Mouse (Mus musculus) small intestine, adult 2 months (tissue): ENCODE results near the gene BC029722. TPM values are rescaled to one million over a fixed set of nuclear protein-coding genes. Genes with fewer than 3 reads are reported as not detected.

Source experiments
- H3K27ac ChIP-seq: fragments of 200-500 bp; 2 replicates; pipeline ENCODE4 v1.5.1; 2012; ENCODE audit warnings: low read depth, low read length, control low read depth, inconsistent platforms; ENCODE audit not compliant: insufficient read depth
- H3K27me3 ChIP-seq: fragments of 200-500 bp; 2 replicates; pipeline ENCODE4 v1.6.1; 2012; ENCODE audit warnings: mild to moderate bottlenecking, moderate library complexity, low read length, inconsistent platforms; ENCODE audit not compliant: control insufficient read depth, insufficient read depth
- H3K36me3 ChIP-seq: fragments of 200-500 bp; 2 replicates; pipeline ENCODE4 v1.6.1; 2012; ENCODE audit warnings: mild to moderate bottlenecking, low read length, control low read depth, inconsistent platforms; ENCODE audit not compliant: control insufficient read depth, insufficient read depth
- H3K4me1 ChIP-seq: fragments of 200-500 bp; 2 replicates; pipeline ENCODE4 v1.6.1; 2012; ENCODE audit warnings: low read length, inconsistent platforms, mixed read lengths; ENCODE audit not compliant: control insufficient read depth, insufficient read depth, insufficient read length
- H3K4me3 ChIP-seq: fragments of 200-500 bp; 2 replicates; pipeline ENCODE4 v1.5.1; 2012; ENCODE audit warnings: low read depth, mild to moderate bottlenecking, control low read depth, inconsistent platforms, low read length, moderate library complexity
- CTCF ChIP-seq: fragments of 200-500 bp; IDR thresholded peaks from 2 replicates; pipeline ENCODE4 v1.5.1; 2012; ENCODE audit warnings: low read depth, mild to moderate bottlenecking, control low read depth, inconsistent platforms, low read length, moderate library complexity, mixed read lengths; ENCODE audit not compliant: insufficient replicate concordance, insufficient read length; ENCODE audit errors: extremely low read depth
- POLR2A ChIP-seq: fragments of 200-500 bp; IDR thresholded peaks from 2 replicates; pipeline ENCODE4 v1.6.1; 2012; ENCODE audit warnings: low read depth, mild to moderate bottlenecking, control low read depth, inconsistent platforms, low read length, moderate library complexity
- WGBS: fragments of 180-500 bp; shearing (Covaris S2); methylation state at CpG from one replicate; pipeline ENCODE4 v1.1.7; 2018; 5-methylcytosine and 5-hydroxymethylcytosine counted together
- polyA plus RNA-seq: library from polyadenylated mRNA; depleted of rRNA; stranded (reverse); fragments of >200 nt; gene quantifications from 2 replicates; pipeline ENCODE4 v1.2.3, GENCODE M21; 2012

BC029722 gene
- polyA plus RNA-seq, 1 experiment = 38.3 TPM

DNA sequence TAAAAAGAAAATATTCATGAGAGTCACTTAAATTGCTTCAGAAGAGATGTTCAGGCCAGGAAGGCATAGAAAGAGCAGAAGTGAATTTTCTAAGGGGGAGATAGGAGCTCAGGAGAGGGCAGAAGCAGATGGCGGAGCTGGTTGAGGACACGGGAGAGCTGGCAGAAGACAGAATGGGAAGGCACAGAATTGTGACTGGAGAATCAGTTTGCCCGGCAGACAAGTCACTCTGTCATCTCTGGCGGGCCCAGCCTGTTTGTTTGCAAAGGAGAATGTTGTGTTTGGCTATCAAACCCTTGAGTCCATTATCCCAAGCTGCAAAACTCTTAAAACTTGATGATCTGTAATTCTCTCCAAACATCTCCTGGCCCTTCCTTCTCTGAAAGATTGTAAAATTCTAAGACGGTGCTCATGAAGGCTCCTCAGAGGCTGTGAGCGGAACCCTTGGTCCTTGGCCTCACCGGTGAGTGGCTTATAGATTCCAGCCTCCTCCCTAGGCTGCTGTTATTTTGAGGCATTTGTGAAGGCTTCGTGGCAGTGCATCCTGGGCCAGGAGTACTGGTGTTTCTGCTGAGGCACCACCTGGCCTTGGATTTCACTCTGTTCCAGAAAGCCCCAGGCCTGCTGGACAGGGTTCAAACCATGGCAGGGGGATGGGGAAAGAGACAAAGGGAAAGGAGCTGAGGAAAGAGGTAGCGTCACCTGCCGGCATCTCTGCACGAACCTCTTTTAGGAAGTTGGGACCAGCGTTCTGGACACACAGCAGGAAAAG lies 24.4 kb downstream of the BC029722 start:
- 81% methylated on average over 12 of the region's 12 CpGs for WGBS
- Histone ChIP-seq H3K4me3 (no peak overlapping the region), H3K27me3 (no peaks in the 10 kb centered on the region), H3K36me3 (no peaks in the 10 kb centered on the region), H3K27ac (no peak overlapping the region), H3K4me1 (no peaks in the 10 kb centered on the region)
- TF ChIP-seq POLR2A (no peak), CTCF (no peak)

DNA sequence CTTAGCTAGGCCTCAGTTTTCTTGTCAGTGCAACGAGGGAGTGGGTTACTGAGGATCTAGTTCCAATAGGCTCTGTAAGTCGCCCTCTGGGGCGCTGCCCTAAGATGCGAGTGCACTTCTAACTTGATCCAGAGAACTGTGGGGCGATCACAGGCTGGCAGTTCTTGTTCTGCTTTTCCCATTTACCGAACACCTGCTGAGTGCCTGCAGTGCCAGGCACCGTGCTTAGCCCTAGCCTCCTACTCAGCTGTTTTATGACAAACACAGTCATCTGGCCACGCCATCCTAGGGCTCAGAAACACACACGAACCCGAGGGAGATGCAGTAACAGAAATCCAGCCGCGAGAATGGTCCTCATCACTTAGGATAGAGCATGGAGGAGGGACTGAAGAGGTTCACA lies 26.3 kb downstream of the BC029722 start:
- no peak overlapping the region for H3K27ac ChIP-seq
- TF ChIP-seq POLR2A (no peak), CTCF (no peak)
- H3K27me3 ChIP-seq = no peaks in the 10 kb centered on the region
- no peaks in the 10 kb centered on the region for H3K36me3 ChIP-seq
- no peaks in the 10 kb centered on the region; the same call in 1 of the 2 replicates for H3K4me1 ChIP-seq
- 40% methylated on average over 12 of the region's 12 CpGs for WGBS
- H3K4me3 ChIP-seq = no peak overlapping the region

DNA sequence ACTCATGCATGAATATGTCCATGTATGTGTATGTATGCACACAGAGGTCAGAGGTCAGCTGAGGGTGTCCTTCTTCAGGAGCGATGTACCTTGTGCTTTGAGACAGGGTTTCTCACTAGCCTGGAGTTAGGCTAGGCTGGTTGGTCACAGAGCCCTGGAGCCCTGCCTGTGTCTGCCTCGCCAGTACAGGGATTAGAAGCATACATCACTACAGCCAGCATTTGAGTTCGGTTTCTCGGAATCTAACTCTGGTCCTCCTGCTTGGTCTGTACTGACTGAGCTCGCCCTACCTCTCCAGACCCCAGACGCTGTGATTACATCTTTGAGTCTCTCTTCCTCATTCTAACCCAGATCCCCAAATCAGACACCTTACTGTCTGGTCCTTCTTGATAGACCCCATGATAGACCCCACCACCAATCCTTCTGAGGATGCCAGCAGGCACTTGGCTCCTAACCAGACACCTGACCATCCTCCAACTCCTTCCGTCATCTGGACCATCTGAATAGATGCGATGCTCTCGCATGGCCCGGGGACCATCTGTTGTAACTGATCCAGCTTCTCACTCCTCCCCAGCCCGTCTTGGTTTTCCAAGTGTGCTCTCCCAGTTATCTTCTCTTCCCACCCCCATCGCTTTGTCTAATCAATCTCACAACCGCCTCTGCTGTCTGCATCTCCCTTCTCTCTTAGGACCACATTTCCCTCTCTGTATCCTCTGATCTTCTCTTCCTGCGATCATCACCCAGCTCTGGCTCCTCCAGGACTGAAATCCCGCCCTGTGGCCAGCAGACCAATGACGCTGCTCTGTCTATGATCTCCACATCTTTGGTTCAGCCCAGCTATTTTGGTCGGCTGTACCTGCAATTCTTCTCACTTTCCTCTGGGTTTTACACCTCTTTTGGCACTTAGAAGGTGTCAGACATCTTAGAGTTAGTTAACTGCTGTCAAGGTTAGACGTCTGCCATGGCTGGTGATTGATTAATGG lies 31.0 kb downstream of the BC029722 start:
- Histone ChIP-seq H3K27ac (no peak overlapping the region), H3K4me3 (no peak overlapping the region), H3K36me3 (no peaks in the 10 kb centered on the region), H3K27me3 (no peaks in the 10 kb centered on the region; the same call in 1 of the 2 replicates), H3K4me1 (no peaks in the 10 kb centered on the region; the same call in 1 of the 2 replicates)
- WGBS = 64% methylated on average over 18 of the region's 18 CpGs
- TF ChIP-seq POLR2A (no peak), CTCF (no peak)

DNA sequence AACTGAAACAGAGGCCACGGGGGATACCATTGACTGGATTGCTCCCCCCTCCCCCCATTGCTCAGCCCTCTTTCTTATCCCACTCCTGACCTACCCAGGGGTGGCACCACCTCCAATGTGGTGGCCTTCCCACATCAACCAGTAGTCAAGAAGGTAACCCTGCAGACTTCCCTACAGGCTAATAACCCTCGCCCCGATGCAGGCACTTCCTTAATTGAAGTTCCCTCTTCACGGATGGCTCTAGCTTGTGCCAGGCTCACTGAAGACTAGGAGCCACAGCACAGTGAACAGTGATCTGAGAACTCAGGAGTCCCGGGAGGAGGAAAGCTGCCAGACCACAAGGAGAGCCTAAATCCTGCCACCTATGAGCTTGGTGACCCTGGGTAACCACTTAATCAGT lies 32.3 kb downstream of the BC029722 start:
- no peak for TF ChIP-seq POLR2A
- TF ChIP-seq CTCF = no peak
- no peak overlapping the region for H3K27ac ChIP-seq
- WGBS = 48% methylated on average over 5 of the region's 5 CpGs

DNA sequence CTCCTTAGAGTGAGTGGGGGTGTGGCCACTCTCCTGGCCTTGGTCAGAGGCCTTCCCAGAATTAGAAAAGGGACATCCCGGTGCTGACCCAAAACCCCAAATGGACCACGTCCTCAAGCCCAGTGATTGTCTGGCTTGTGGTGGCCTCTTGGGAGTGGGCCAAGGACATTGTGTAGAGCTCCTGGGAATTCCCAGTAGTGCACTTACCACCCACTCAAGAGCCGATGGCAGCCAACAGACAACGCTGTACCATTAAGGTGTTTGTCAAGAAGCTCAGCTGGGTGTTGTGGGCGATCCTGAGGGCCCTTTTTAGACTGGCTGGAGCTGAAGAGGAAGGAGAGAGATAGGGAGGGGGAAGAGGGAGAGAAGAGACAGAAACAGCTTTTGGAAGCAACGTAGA lies 34.7 kb downstream of the BC029722 start:
- WGBS = 69% methylated on average over 6 of the region's 6 CpGs
- no peak overlapping the region for H3K4me3 ChIP-seq
- no peak overlapping the region for H3K27ac ChIP-seq
- no peaks in the 10 kb centered on the region; the same call in 1 of the 2 replicates for H3K4me1 ChIP-seq
- no peaks in the 10 kb centered on the region; the same call in 1 of the 2 replicates for H3K27me3 ChIP-seq
- H3K36me3 ChIP-seq = no peaks in the 10 kb centered on the region
- TF ChIP-seq CTCF (no peak), POLR2A (no peak)

More for the DNA sequence above, 32.3 kb downstream of the BC029722 start:
- H3K36me3 ChIP-seq = no peaks in the 10 kb centered on the region
- H3K4me1 ChIP-seq = no peaks in the 10 kb centered on the region; the same call in 1 of the 2 replicates
- no peaks in the 10 kb centered on the region; the same call in 1 of the 2 replicates for H3K27me3 ChIP-seq
- H3K4me3 ChIP-seq = no peak overlapping the region

DNA sequence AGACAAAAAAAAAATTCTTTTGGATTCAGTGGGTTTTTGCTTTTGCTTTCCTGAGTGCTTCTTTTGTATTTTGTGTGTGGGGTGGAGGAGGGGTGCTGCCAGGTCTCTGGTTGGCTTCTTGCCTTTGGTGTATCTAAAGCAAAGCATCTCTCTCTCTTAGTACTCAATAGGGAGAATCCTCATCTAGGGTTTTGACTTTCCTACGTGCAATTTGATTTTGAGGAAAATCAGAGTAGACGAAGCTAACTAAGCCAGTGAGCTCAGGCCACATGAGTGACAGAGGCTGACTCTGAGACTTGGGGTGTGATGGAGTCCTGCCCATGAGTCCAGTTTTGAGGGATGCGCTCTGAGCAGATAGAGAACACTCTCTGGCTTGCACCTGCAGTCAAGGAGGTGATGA lies 39.7 kb downstream of the BC029722 start:
- H3K27me3 ChIP-seq = peaks cover 23% of the 10 kb centered on the region
- 83% methylated on average over 3 of the region's 3 CpGs for WGBS
- no peaks in the 10 kb centered on the region for H3K36me3 ChIP-seq
- no peak overlapping the region for H3K4me3 ChIP-seq
- TF ChIP-seq POLR2A = no peak
- no peak for TF ChIP-seq CTCF
- peaks cover 3% of the 10 kb centered on the region for H3K4me1 ChIP-seq
- no peak overlapping the region for H3K27ac ChIP-seq

DNA sequence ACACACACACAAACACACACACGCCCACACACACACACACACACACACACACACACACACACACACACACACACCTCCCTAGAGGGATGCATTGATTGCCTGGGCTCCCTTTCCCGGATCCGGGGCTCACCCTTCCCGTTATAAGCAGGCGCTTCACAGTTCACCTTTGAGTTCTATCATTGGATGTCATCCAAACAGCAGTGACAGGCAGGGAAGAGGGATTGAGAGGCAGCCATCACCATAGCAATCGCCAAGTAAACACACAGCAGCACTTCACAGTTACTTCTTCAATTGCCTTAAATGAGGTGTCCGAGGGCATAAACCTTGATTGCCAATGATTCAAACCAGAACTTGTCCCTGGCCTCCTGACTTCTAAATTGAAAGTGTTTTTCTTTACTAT lies 40.2 kb downstream of the BC029722 start:
- WGBS = 24% methylated on average over 7 of the region's 7 CpGs
- TF ChIP-seq CTCF = no peak
- TF ChIP-seq POLR2A = no peak
- Histone ChIP-seq H3K4me3 (no peak overlapping the region), H3K36me3 (no peaks in the 10 kb centered on the region), H3K27ac (no peak overlapping the region), H3K27me3 (peaks cover 28% of the 10 kb centered on the region), H3K4me1 (peaks cover 3% of the 10 kb centered on the region)
